ENCODE assay signal across 18 mouse cellular contexts in the genomic region with DNA sequence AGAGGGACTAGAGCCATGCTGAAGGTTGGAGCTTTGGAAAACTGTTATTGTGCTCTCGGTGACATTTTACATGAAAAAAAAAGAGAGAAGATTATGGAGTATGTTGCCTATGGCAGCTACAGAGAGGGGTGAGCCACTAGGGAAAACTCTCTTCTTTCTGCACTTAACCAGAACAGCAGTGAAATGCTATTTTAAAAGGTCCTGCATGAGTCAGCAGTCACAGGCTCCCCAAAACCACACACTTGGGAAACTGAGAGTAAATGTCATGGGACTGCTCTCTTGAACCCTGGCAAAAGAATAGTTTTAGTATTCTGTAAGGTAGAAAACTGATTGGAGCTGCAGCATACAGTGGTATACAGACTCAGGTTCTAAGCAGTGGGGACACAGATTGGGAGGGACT.
A peak's percentile ranks its signal among the peaks of the same experiment; 100 is the strongest.
DNase-seq lines count a peak whose midpoint lies in the region.
"Had no signal": no experiment of that assay in that cellular context is flagged by ENCODE, and none has a peak within 500 bp of the region (broad histone marks: within the 10 kb centered on the region; RNA-seq: fewer than 3 reads in every experiment).

No protein-coding gene starts in this region.

- DNase-seq in right cerebral cortex, adult 18-20 months = peak; percentile 0
- DNase-seq in right cerebral cortex, postnatal 10 days (ENCODE audit: low spot score in 2 of 2) = no peak
- peak; percentile 2 for DNase-seq in NIH3T3 (ENCODE audit: low read depth)
- peak; percentile 48 for DNase-seq in brain, adult 2 months (ENCODE audit: low read depth, low spot score)
- no peak for DNase-seq in layer of hippocampus, adult 9-11 months
- no peak for DNase-seq in yolk sac, embryonic 10.5 days (ENCODE audit: low spot score)
- DNase-seq in left cerebral cortex, adult 18-20 months (ENCODE audit: low spot score in 2 of 2) = no peak
- DNase-seq: adrenal gland, adult 8-10 months; adrenal gland, postnatal 14 days; adrenal gland, postnatal 36 days; B cell, adult 2 months; cerebellum, adult 11 months; cerebellum, adult 18-20 months; cerebellum, adult 8-10 months; cerebellum, adult 9-11 months; cerebellum, postnatal 14 days; cerebellum, postnatal 36 days; embryo, embryonic 11 days had no signal

Comparison
In these comparisons a context has a peak if more than half of its experiments do, and no peak if none do; other contexts are left out.
1. DNase-seq: peak in right cerebral cortex, adult 18-20 months (single experiment), NIH3T3 (single experiment) and brain, adult 2 months (single experiment); none in right cerebral cortex, postnatal 10 days (0 of 2), layer of hippocampus, adult 9-11 months (single experiment), yolk sac, embryonic 10.5 days (single experiment) and left cerebral cortex, adult 18-20 months (0 of 2).